Mouse (Mus musculus): Measurements from ENCODE around the gene Inpp4b.
A peak's percentile ranks its signal among the peaks of the same experiment; 100 is the strongest.
"Not testable (repeated sequence)": the region's sequence is repeated elsewhere in the genome, so short reads cannot be mapped to it uniquely, and the experiment has no call there.

The Inpp4b gene

GRCm38 (mm10) chr8:81782781-81783180, 440.4 kb downstream of the Inpp4b start:
- DNase-seq = no peak

GRCm38 (mm10) chr8:81784775-81785174, 442.4 kb downstream of the Inpp4b start:
- DNase-seq = no peak

- DNase-seq = no peak
These were observed 446.1 kb downstream of the Inpp4b start for GRCm38 (mm10) chr8:81788498-81788897.

GRCm38 (mm10) chr8:81792649-81793048, 450.3 kb downstream of the Inpp4b start:
- DNase-seq = no peak

- peak; percentile 40 to 45 for DNase-seq
These were observed 456.1 kb downstream of the Inpp4b start for GRCm38 (mm10) chr8:81798501-81798900.

- no peak for DNase-seq
These were observed 458.4 kb downstream of the Inpp4b start for GRCm38 (mm10) chr8:81800792-81801191.

GRCm38 (mm10) chr8:81806797-81807196, 464.4 kb downstream of the Inpp4b start:
- DNase-seq = peak; percentile 69 to 70

- no peak for DNase-seq
These were observed 465.2 kb downstream of the Inpp4b start for GRCm38 (mm10) chr8:81807578-81807977.

- no peak for DNase-seq
These were observed 466.1 kb downstream of the Inpp4b start for GRCm38 (mm10) chr8:81808406-81808805.

- not testable (repeated sequence) for DNase-seq
These were observed 467.1 kb downstream of the Inpp4b start for GRCm38 (mm10) chr8:81809414-81809813.

- DNase-seq = peak; percentile 39 to 40
These were observed 469.8 kb downstream of the Inpp4b start for GRCm38 (mm10) chr8:81812051-81812751.

GRCm38 (mm10) chr8:81814742-81815141, 472.4 kb downstream of the Inpp4b start:
- DNase-seq = no peak

- no peak for DNase-seq
These were observed 473.2 kb downstream of the Inpp4b start for GRCm38 (mm10) chr8:81815551-81815950.

GRCm38 (mm10) chr8:81823121-81823520, 480.8 kb downstream of the Inpp4b start:
- DNase-seq = no peak

- DNase-seq = no peak
These were observed 482.6 kb downstream of the Inpp4b start for GRCm38 (mm10) chr8:81824975-81825374.

GRCm38 (mm10) chr8:81826406-81826805, 484.1 kb downstream of the Inpp4b start:
- DNase-seq = no peak

- DNase-seq = peak in 1 of 2 experiments; percentile 55
These were observed 485.1 kb downstream of the Inpp4b start for GRCm38 (mm10) chr8:81827306-81827913.

GRCm38 (mm10) chr8:81831430-81831829, 489.1 kb downstream of the Inpp4b start:
- DNase-seq = peak; percentile 64 to 71

- no peak for DNase-seq
These were observed 491.5 kb downstream of the Inpp4b start for GRCm38 (mm10) chr8:81833852-81834251.

GRCm38 (mm10) chr8:81840512-81840911, 498.2 kb downstream of the Inpp4b start:
- no peak for DNase-seq

- DNase-seq = no peak
These were observed 502.0 kb downstream of the Inpp4b start for GRCm38 (mm10) chr8:81844104-81844982.

GRCm38 (mm10) chr8:81847929-81848328, 505.6 kb downstream of the Inpp4b start:
- DNase-seq = no peak

GRCm38 (mm10) chr8:81849976-81850375, 507.6 kb downstream of the Inpp4b start:
- peak in 1 of 2 experiments; percentile 41 for DNase-seq
